Mouse (Mus musculus): ENCODE measurements around the gene Tead4. TPM values are rescaled to one million over a fixed set of nuclear protein-coding genes. Genes with fewer than 3 reads are reported as not detected.
"Not testable (repeated sequence)": the region's sequence is repeated elsewhere in the genome, so short reads cannot be mapped to it uniquely, and the experiment has no call there.

Gene Tead4
- polyA plus RNA-seq, 1 experiment from 2014 or later, result 5.5 TPM

DNA sequence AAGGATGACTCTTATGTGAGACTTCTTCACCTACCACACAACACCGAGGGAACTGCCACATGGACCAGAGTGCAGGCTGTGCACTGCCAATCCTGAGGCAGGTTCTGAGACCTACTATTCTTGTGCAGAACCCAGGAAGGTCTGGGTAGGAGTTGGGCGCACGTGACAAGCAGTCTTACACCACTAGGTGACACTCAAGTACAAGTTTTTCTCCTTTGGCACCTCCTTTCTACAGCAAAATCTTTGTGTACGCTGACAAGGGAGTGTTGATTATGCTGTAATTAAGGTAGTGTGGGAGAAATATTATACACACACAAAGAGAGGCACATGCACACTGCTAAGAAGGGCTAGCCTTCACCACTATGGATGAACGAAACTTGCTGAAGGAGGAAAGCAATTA, 66.4 kb downstream of the Tead4 start:
- no peak overlapping the region for H3K4me2 ChIP-seq (ENCODE audit: low read depth, low read length)
- no peak overlapping the region for H3K27ac ChIP-seq (ENCODE audit: low read length)
- H3K4me3 ChIP-seq (ENCODE audit: low read length), result no peak overlapping the region
- 30% methylated on average over 5 of the region's 5 CpGs for WGBS
- H3K27me3 ChIP-seq (ENCODE audit: control insufficient read depth, insufficient read depth, low read depth, low read length), result no peaks in the 10 kb centered on the region
- H3K9ac ChIP-seq (ENCODE audit: low read length), result no peak overlapping the region
- no peaks in the 10 kb centered on the region for H3K4me1 ChIP-seq (replicated peaks; ENCODE audit: control insufficient read depth, insufficient read depth, low read length)
- peak; percentile 59 for ATAC-seq (ENCODE audit: low read depth)
- H3K9me3 ChIP-seq (ENCODE audit: control insufficient read depth, low read length), result no peaks in the 10 kb centered on the region
- no peaks in the 10 kb centered on the region for H3K36me3 ChIP-seq (ENCODE audit: control insufficient read depth, insufficient read depth, low read length)

DNA sequence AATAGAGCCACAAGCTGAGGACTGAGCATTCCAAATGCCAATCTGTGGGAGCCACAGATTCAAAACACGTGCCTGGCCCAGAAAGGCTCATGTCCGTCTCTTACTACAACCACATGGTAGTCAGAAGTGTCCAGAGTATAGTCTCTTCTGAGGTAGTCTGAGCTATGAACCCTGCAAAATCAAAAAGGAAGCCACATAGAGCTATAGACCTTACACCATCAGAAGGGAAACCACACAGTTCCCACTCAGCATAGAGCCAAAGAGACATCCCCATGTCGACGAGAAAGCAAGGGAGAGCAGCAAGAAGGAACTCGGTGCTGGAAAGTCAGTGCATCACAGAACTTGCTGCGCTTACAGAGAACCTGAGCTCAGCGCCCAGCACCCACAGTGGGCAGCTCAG, 68.4 kb downstream of the Tead4 start:
- H3K4me2 ChIP-seq (ENCODE audit: low read depth, low read length), result no peak overlapping the region
- 69% methylated on average over 7 of the region's 7 CpGs for WGBS
- H3K9ac ChIP-seq (ENCODE audit: low read length), result no peak overlapping the region
- H3K9me3 ChIP-seq (ENCODE audit: control insufficient read depth, low read length), result no peaks in the 10 kb centered on the region
- no peaks in the 10 kb centered on the region for H3K27me3 ChIP-seq (ENCODE audit: control insufficient read depth, insufficient read depth, low read depth, low read length)
- H3K4me1 ChIP-seq (replicated peaks; ENCODE audit: control insufficient read depth, insufficient read depth, low read length), result no peaks in the 10 kb centered on the region
- H3K4me3 ChIP-seq (ENCODE audit: low read length), result no peak overlapping the region
- H3K27ac ChIP-seq (ENCODE audit: low read length), result no peak overlapping the region
- ATAC-seq (ENCODE audit: low read depth), result no peak
- H3K36me3 ChIP-seq (ENCODE audit: control insufficient read depth, insufficient read depth, low read length), result no peaks in the 10 kb centered on the region

DNA sequence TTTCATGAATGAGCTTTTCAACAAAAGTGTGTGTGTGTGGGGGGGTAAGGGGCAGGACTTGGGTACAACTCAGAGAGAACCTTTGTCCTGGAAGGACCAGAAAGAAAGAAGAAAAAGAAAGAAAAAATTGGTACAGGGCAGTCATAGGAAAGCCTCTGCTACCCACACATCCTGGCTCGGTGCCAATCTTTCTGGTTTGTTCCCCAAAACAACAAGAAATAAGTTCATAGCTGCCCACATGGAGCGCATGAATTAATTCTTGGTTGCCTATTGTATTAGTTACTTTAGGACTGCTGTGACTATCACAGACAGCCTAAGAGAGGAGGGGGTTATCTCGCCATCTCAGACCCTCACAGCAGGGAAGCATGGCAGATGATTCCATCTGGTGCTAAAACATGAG, 68.9 kb downstream of the Tead4 start:
- no peak for ATAC-seq (ENCODE audit: low read depth)
- WGBS, result 81% methylated on average over 3 of the region's 3 CpGs
- no peak overlapping the region for H3K4me2 ChIP-seq (ENCODE audit: low read depth, low read length)

DNA sequence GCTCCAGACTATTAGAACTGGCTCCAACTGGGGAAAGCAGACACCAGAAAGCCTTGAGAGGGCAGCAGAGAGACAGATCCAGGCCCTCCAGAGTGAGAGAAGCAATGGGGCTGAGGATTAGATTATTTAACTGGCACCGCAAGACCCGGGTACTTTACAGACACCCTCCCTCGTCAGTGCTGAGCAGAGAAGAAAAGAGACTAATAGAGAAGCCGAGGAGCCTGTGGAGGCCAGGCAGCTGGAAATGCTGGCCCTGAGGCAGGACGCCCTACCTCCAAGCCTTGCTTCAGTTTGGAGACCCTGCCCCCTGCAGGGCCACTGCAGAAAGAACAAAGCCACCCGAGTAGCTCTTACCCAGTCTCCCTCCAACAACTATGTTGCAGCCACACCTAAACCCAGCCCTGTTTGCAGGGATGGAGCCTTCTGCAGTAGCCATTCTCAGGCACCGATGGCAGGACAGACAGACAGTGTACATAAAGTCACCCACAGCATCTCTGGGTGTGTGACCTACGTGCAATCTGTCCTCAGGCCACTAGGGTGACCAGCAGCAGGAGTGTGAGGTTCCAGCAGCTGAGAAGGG, 73.1 kb downstream of the Tead4 start:
- peak; percentile 47 for ATAC-seq (ENCODE audit: low read depth)
- WGBS, result 34% methylated on average over 8 of the region's 8 CpGs
- H3K4me2 ChIP-seq (ENCODE audit: low read depth, low read length), result no peak overlapping the region

More for the DNA sequence above, 68.9 kb downstream of the Tead4 start:
- no peak overlapping the region for H3K27ac ChIP-seq (ENCODE audit: low read length)
- H3K4me1 ChIP-seq (replicated peaks; ENCODE audit: control insufficient read depth, insufficient read depth, low read length), result no peaks in the 10 kb centered on the region
- no peaks in the 10 kb centered on the region for H3K36me3 ChIP-seq (ENCODE audit: control insufficient read depth, insufficient read depth, low read length)
- H3K9ac ChIP-seq (ENCODE audit: low read length), result no peak overlapping the region
- no peak overlapping the region for H3K4me3 ChIP-seq (ENCODE audit: low read length)
- H3K27me3 ChIP-seq (ENCODE audit: control insufficient read depth, insufficient read depth, low read depth, low read length), result no peaks in the 10 kb centered on the region
- H3K9me3 ChIP-seq (ENCODE audit: control insufficient read depth, low read length), result no peaks in the 10 kb centered on the region

DNA sequence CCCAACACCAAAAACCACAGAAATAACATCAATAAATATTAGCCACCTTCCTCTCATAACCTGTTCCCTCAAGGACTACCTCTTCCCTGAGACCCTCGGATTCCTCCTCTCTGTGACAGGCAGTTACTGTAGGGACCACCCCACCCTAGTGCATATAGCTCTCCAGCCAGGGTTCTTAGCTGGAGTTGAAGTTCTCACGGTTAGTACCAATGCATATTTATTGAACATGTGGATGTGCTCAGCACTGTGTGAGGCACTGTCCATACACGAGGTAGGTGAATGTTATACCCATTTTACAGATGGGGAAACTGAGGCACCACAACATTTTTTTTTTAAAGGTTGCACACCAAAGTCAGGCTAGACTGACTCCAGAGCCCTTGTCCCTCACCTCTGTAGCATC, 73.7 kb downstream of the Tead4 start:
- no peaks in the 10 kb centered on the region for H3K27me3 ChIP-seq (ENCODE audit: control insufficient read depth, insufficient read depth, low read depth, low read length)
- no peak overlapping the region for H3K9ac ChIP-seq (ENCODE audit: low read length)
- no peak overlapping the region for H3K4me3 ChIP-seq (ENCODE audit: low read length)
- H3K9me3 ChIP-seq (ENCODE audit: control insufficient read depth, low read length), result no peaks in the 10 kb centered on the region
- no peak for ATAC-seq (ENCODE audit: low read depth)
- no peak overlapping the region for H3K4me2 ChIP-seq (ENCODE audit: low read depth, low read length)
- WGBS, result 89% methylated on average over 3 of the region's 3 CpGs
- H3K27ac ChIP-seq (ENCODE audit: low read length), result no peak overlapping the region; the same call in 1 of the 2 replicates
- no peaks in the 10 kb centered on the region for H3K36me3 ChIP-seq (ENCODE audit: control insufficient read depth, insufficient read depth, low read length)
- H3K4me1 ChIP-seq (replicated peaks; ENCODE audit: control insufficient read depth, insufficient read depth, low read length), result peaks cover 6% of the 10 kb centered on the region

More for the DNA sequence above, 73.1 kb downstream of the Tead4 start:
- Histone ChIP-seq H3K27me3 (ENCODE audit: control insufficient read depth, insufficient read depth, low read depth, low read length) (no peaks in the 10 kb centered on the region), H3K36me3 (ENCODE audit: control insufficient read depth, insufficient read depth, low read length) (no peaks in the 10 kb centered on the region), H3K9ac (ENCODE audit: low read length) (no peak overlapping the region), H3K4me3 (ENCODE audit: low read length) (no peak overlapping the region), H3K4me1 (replicated peaks; ENCODE audit: control insufficient read depth, insufficient read depth, low read length) (peaks cover 4% of the 10 kb centered on the region), H3K27ac (ENCODE audit: low read length) (no peak overlapping the region; the same call in 1 of the 2 replicates), H3K9me3 (ENCODE audit: control insufficient read depth, low read length) (no peaks in the 10 kb centered on the region)

DNA sequence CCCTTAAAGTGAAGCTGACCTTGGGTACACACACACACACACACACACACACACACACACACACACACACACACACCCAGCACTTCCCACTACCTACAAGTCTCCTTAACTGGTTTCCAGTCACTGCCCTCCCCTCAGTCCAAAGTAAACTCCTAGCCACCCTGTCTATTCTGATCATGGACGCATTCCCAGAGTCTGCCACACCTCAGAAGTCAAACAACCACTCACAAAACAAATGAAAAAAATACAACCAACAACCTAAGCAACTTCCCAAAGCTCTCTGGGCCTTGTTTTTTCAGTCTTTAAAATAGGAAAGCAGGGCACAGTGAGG, 74.8 kb downstream of the Tead4 start:
- no peak overlapping the region for H3K4me2 ChIP-seq (ENCODE audit: low read depth, low read length)
- WGBS, result 50% methylated on average over 1 of the region's 1 CpGs
- H3K4me3 ChIP-seq (ENCODE audit: low read length), result no peak overlapping the region
- no peaks in the 10 kb centered on the region for H3K27me3 ChIP-seq (ENCODE audit: control insufficient read depth, insufficient read depth, low read depth, low read length)
- H3K9ac ChIP-seq (ENCODE audit: low read length), result no peak overlapping the region
- no peaks in the 10 kb centered on the region for H3K36me3 ChIP-seq (ENCODE audit: control insufficient read depth, insufficient read depth, low read length)
- H3K9me3 ChIP-seq (ENCODE audit: control insufficient read depth, low read length), result no peaks in the 10 kb centered on the region
- peak overlapping the region; percentile 13; the same call in 1 of the 2 replicates for H3K27ac ChIP-seq (ENCODE audit: low read length)
- peaks cover 11% of the 10 kb centered on the region for H3K4me1 ChIP-seq (replicated peaks; ENCODE audit: control insufficient read depth, insufficient read depth, low read length)
- peak; percentile 32; the same call in 1 of the 2 replicates for ATAC-seq (ENCODE audit: low read depth)

DNA sequence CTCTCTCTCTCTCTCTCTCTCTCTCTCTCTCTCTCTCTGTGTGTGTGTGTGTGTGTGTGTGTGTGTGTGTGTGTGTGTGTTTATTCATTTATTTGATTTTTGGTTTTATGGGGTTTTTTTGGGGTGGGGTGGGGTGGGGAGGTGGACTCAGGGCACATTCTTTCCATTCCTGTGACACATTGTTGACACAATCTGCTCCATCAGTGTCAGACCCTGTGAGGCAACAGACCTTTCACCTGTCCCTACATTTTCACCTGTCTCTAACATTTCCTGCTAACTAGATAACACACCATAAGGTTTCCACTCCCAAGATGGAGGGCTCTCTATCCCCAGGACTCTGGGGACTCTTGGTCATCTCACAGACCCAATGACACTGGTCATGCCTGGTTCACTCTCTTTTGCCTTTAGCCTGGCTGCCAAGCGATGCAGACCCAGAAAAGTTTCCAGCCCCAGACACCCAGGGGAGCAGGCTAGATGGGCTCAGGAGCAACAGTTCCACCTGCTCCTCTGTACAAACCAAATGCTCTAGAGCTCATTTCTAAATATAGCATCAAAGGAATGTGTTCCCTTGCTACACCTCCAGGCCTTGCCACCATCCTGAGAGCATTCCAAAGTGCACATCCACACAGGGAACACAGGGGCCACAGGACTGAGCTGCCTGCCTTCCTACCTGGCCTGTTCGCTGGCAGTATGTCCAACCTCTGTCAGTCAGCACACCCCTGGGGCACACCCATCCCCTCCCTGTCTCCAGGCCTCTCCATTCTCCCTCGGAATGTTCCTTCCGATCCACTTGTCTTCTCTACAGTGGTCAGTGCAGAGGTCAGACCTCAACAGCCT, 75.4 kb downstream of the Tead4 start:
- H3K4me3 ChIP-seq (ENCODE audit: low read length), result no peak overlapping the region
- H3K4me1 ChIP-seq (replicated peaks; ENCODE audit: control insufficient read depth, insufficient read depth, low read length), result peaks cover 11% of the 10 kb centered on the region
- H3K27me3 ChIP-seq (ENCODE audit: control insufficient read depth, insufficient read depth, low read depth, low read length), result no peaks in the 10 kb centered on the region
- 49% methylated on average over 4 of the region's 4 CpGs for WGBS
- peak; percentile 46; the same call in 1 of the 2 replicates for ATAC-seq (ENCODE audit: low read depth)
- H3K4me2 ChIP-seq (ENCODE audit: low read depth, low read length), result no peak overlapping the region
- no peak overlapping the region for H3K9ac ChIP-seq (ENCODE audit: low read length)
- no peaks in the 10 kb centered on the region for H3K9me3 ChIP-seq (ENCODE audit: control insufficient read depth, low read length)
- H3K36me3 ChIP-seq (ENCODE audit: control insufficient read depth, insufficient read depth, low read length), result no peaks in the 10 kb centered on the region
- H3K27ac ChIP-seq (ENCODE audit: low read length), result peak overlapping the region; percentile 13; the same call in 1 of the 2 replicates

DNA sequence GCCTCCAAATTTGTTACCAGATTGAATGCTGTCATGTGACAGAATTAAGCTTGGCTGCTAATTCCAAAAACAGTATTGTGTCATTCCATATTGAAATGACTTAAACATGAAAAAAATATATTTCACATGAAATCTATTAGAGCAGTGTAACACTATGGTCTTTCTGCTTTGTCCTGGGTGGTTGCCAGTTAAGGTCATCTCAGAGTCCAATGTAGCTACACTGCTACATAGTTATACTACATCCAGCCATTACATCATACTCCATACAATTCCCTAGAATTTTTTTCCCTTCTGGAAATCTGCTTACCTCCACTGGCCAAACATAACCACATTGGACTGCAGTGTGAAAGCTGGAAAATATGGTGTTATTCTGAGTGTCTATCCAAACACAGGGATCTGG, 77.5 kb downstream of the Tead4 start:
- Histone ChIP-seq H3K4me3 (ENCODE audit: low read length) (no peak overlapping the region), H3K4me1 (replicated peaks; ENCODE audit: control insufficient read depth, insufficient read depth, low read length) (peaks cover 11% of the 10 kb centered on the region), H3K36me3 (ENCODE audit: control insufficient read depth, insufficient read depth, low read length) (no peaks in the 10 kb centered on the region), H3K4me2 (ENCODE audit: low read depth, low read length) (no peak overlapping the region), H3K27ac (ENCODE audit: low read length) (no peak overlapping the region), H3K9me3 (ENCODE audit: control insufficient read depth, low read length) (no peaks in the 10 kb centered on the region), H3K9ac (ENCODE audit: low read length) (no peak overlapping the region), H3K27me3 (ENCODE audit: control insufficient read depth, insufficient read depth, low read depth, low read length) (no peaks in the 10 kb centered on the region)
- no peak for ATAC-seq (ENCODE audit: low read depth)

DNA sequence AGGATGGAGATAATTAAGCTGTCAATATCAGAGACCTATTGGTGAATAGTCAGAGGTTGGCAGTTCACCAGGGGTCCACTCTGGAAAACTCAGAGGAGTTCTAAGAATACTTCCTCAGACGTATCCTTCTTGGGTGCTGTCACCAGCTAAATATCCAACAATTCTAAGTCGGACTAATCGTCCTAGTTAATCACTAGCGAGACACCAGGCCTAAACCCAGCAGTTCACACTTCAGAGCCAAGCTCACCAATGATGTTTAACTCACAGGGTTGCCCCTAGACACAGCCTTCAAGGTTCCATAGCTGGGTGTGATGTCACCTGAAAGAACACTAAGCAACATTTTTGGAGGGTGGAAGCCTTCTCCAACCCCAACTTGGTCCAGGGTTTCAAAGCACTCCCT, 85.6 kb downstream of the Tead4 start:
- not testable (repeated sequence) for H3K9me3 ChIP-seq (ENCODE audit: control insufficient read depth, low read length); H3K9ac ChIP-seq (ENCODE audit: low read length); H3K36me3 ChIP-seq (ENCODE audit: control insufficient read depth, insufficient read depth, low read length); ATAC-seq (ENCODE audit: low read depth); H3K4me2 ChIP-seq (ENCODE audit: low read depth, low read length); H3K4me3 ChIP-seq (ENCODE audit: low read length); H3K4me1 ChIP-seq (replicated peaks; ENCODE audit: control insufficient read depth, insufficient read depth, low read length); H3K27ac ChIP-seq (ENCODE audit: low read length); H3K27me3 ChIP-seq (ENCODE audit: control insufficient read depth, insufficient read depth, low read depth, low read length)
- WGBS, result 92% methylated on average over 4 of the region's 4 CpGs
